Mouse (Mus musculus) forebrain, embryonic 12.5 days (tissue): ENCODE data around the gene Ddost. TPM values are rescaled to one million over a fixed set of nuclear protein-coding genes. Genes with fewer than 3 reads are reported as not detected.
A peak's percentile ranks its signal among the peaks of the same experiment; 100 is the strongest.

Experiments used
- ATAC-seq: fragments of 200-750 bp; cut with Nextera tagmentation; 2 replicates; pipeline ENCODE4 v1.8.0; 2017; ENCODE audit warnings: moderate TSS enrichment; ENCODE audit not compliant: low FRiP score
- H3K27ac ChIP-seq: fragments of 300-500 bp; sonication (generic); 2 replicates; pipeline ENCODE4 v1.5.1; 2016; ENCODE audit warnings: mild to moderate bottlenecking
- H3K27me3 ChIP-seq: fragments of 300-500 bp; sonication (generic); 2 replicates; pipeline ENCODE4 v1.6.1; 2016; ENCODE audit warnings: mild to moderate bottlenecking
- H3K36me3 ChIP-seq: fragments of 300-500 bp; sonication (generic); replicated peaks from 2 replicates; pipeline ENCODE4 v1.6.1; 2016; ENCODE audit warnings: mild to moderate bottlenecking
- H3K4me1 ChIP-seq: fragments of 300-500 bp; sonication (generic); 2 replicates; pipeline ENCODE4 v1.6.1; 2016
- H3K4me2 ChIP-seq: fragments of 300-500 bp; sonication (generic); 2 replicates; pipeline ENCODE4 v1.6.1; 2016; ENCODE audit warnings: mild to moderate bottlenecking, moderate library complexity
- H3K4me3 ChIP-seq: fragments of 300-500 bp; sonication (generic); replicated peaks from 2 replicates; pipeline ENCODE4 v1.5.1; 2016; ENCODE audit warnings: mild to moderate bottlenecking
- H3K9ac ChIP-seq: fragments of 300-500 bp; sonication (generic); 2 replicates; pipeline ENCODE4 v1.6.1; 2016; ENCODE audit warnings: mild to moderate bottlenecking
- H3K9me3 ChIP-seq: fragments of 300-500 bp; sonication (generic); 2 replicates; pipeline ENCODE4 v1.6.1; 2016
- WGBS: fragments of 180-500 bp; shearing (Covaris S2); methylation state at CpG from one replicate; pipeline ENCODE4 v1.1.7; 2016; 5-methylcytosine and 5-hydroxymethylcytosine counted together
- polyA plus RNA-seq: library from polyadenylated mRNA; unstranded; fragments of >200 nt; fragmentation: Nextera tagmentation; extraction: Ambion mirVana; gene quantifications from 2 replicates; pipeline ENCODE4 v1.2.1, GENCODE M21; 2016

Ddost gene
- polyA plus RNA-seq, 1 experiment from 2014 or later, result 209 TPM

GRCm38 (mm10) chr4:138292028-138292427 lies 12.5 kb upstream of the Ddost start:
- H3K27me3 ChIP-seq, result peaks cover 11% of the 10 kb centered on the region; the same call in 1 of the 2 replicates
- H3K9me3 ChIP-seq, result no peaks in the 10 kb centered on the region
- no peak overlapping the region for H3K4me3 ChIP-seq
- no peak overlapping the region for H3K27ac ChIP-seq
- H3K4me1 ChIP-seq, result no peaks in the 10 kb centered on the region; the same call in 1 of the 2 replicates
- no peaks in the 10 kb centered on the region for H3K36me3 ChIP-seq
- 89% methylated on average over 13 of the region's 13 CpGs for WGBS
- no peak overlapping the region for H3K4me2 ChIP-seq
- no peak overlapping the region for H3K9ac ChIP-seq
- no peak for ATAC-seq

- 73% methylated on average over 18 of the region's 18 CpGs for WGBS
- Histone ChIP-seq H3K27me3 (0 out of 2 replicates have a peak, but pooled peaks cover 3% of the 10 kb centered on the region), H3K4me3 (no peak overlapping the region), H3K4me2 (no peak overlapping the region), H3K4me1 (no peaks in the 10 kb centered on the region; the same call in 1 of the 2 replicates), H3K9me3 (no peaks in the 10 kb centered on the region), H3K9ac (no peak overlapping the region), H3K36me3 (no peaks in the 10 kb centered on the region), H3K27ac (peak overlapping the region; percentile 71)
- no peak for ATAC-seq
Observed at GRCm38 (mm10) chr4:138293261-138293948, 11.1 kb upstream of the Ddost start.

- Histone ChIP-seq H3K27me3 (peaks cover 3% of the 10 kb centered on the region; the same call in 1 of the 2 replicates), H3K27ac (peak overlapping the region; percentile 71; the same call in 1 of the 2 replicates), H3K36me3 (no peaks in the 10 kb centered on the region), H3K4me2 (no peak overlapping the region), H3K4me3 (no peak overlapping the region), H3K9me3 (no peaks in the 10 kb centered on the region), H3K9ac (no peak overlapping the region), H3K4me1 (no peaks in the 10 kb centered on the region; the same call in 1 of the 2 replicates)
- 82% methylated on average over 9 of the region's 14 CpGs for WGBS
- ATAC-seq, result no peak
Observed at GRCm38 (mm10) chr4:138293949-138294550, 10.5 kb upstream of the Ddost start.

GRCm38 (mm10) chr4:138301271-138301780 lies 3.2 kb upstream of the Ddost start:
- Histone ChIP-seq H3K9me3 (0 out of 2 replicates have a peak, but pooled peaks cover 5% of the 10 kb centered on the region), H3K4me3 (no peak overlapping the region), H3K4me1 (peaks cover 20% of the 10 kb centered on the region), H3K36me3 (no peaks in the 10 kb centered on the region), H3K9ac (no peak overlapping the region), H3K4me2 (no peak overlapping the region), H3K27ac (no peak overlapping the region), H3K27me3 (no peaks in the 10 kb centered on the region; the same call in 1 of the 2 replicates)
- no peak for ATAC-seq
- WGBS, result 88% methylated on average over 10 of the region's 10 CpGs

- ATAC-seq, result no peak
- Histone ChIP-seq H3K4me2 (no peak overlapping the region), H3K27ac (no peak overlapping the region), H3K9me3 (0 out of 2 replicates have a peak, but pooled peaks cover 5% of the 10 kb centered on the region), H3K4me1 (peaks cover 30% of the 10 kb centered on the region), H3K4me3 (no peak overlapping the region), H3K27me3 (no peaks in the 10 kb centered on the region; the same call in 1 of the 2 replicates), H3K36me3 (peaks cover 15% of the 10 kb centered on the region), H3K9ac (no peak overlapping the region)
- 88% methylated on average over 3 of the region's 3 CpGs for WGBS
Observed at GRCm38 (mm10) chr4:138303011-138303410, 1.5 kb upstream of the Ddost start.

- Histone ChIP-seq H3K27me3 (no peaks in the 10 kb centered on the region; the same call in 1 of the 2 replicates), H3K4me3 (peak overlapping the region; percentile 96), H3K27ac (peak overlapping the region; percentile 63), H3K36me3 (peaks cover 23% of the 10 kb centered on the region), H3K9me3 (0 out of 2 replicates have a peak, but pooled peaks cover 5% of the 10 kb centered on the region), H3K4me2 (peak overlapping the region; percentile 93), H3K9ac (peak overlapping the region; percentile 66), H3K4me1 (peaks cover 30% of the 10 kb centered on the region)
- ATAC-seq, result no peak
- WGBS, result 15% methylated on average over 18 of the region's 18 CpGs
Observed at GRCm38 (mm10) chr4:138303742-138304141, 788 bp upstream of the Ddost start.

GRCm38 (mm10) chr4:138307025-138307424 lies 2.5 kb downstream of the Ddost start:
- H3K4me3 ChIP-seq, result no peak overlapping the region
- no peak for ATAC-seq
- H3K27me3 ChIP-seq, result no peaks in the 10 kb centered on the region
- no peak overlapping the region for H3K27ac ChIP-seq
- no peak overlapping the region for H3K9ac ChIP-seq
- peaks cover 30% of the 10 kb centered on the region for H3K4me1 ChIP-seq
- 85% methylated on average over 3 of the region's 3 CpGs for WGBS
- peaks cover 55% of the 10 kb centered on the region for H3K36me3 ChIP-seq
- no peaks in the 10 kb centered on the region for H3K9me3 ChIP-seq
- H3K4me2 ChIP-seq, result no peak overlapping the region

GRCm38 (mm10) chr4:138307739-138308138 lies 3.2 kb downstream of the Ddost start:
- WGBS, result 91% methylated on average over 12 of the region's 12 CpGs
- no peak overlapping the region for H3K27ac ChIP-seq
- no peak for ATAC-seq
- H3K36me3 ChIP-seq, result peaks cover 62% of the 10 kb centered on the region
- no peaks in the 10 kb centered on the region for H3K27me3 ChIP-seq
- H3K9me3 ChIP-seq, result no peaks in the 10 kb centered on the region
- no peak overlapping the region for H3K4me2 ChIP-seq
- no peak overlapping the region for H3K4me3 ChIP-seq
- peaks cover 30% of the 10 kb centered on the region for H3K4me1 ChIP-seq
- no peak overlapping the region for H3K9ac ChIP-seq

GRCm38 (mm10) chr4:138310311-138310910 lies 5.9 kb downstream of the Ddost start:
- WGBS, result 96% methylated on average over 19 of the region's 19 CpGs

GRCm38 (mm10) chr4:138311595-138311994 lies 7.1 kb downstream of the Ddost start:
- no peaks in the 10 kb centered on the region for H3K27me3 ChIP-seq
- peaks cover 94% of the 10 kb centered on the region for H3K36me3 ChIP-seq
- H3K4me1 ChIP-seq, result peaks cover 7% of the 10 kb centered on the region
- no peak overlapping the region for H3K4me3 ChIP-seq
- H3K27ac ChIP-seq, result no peak overlapping the region
- WGBS, result 66% methylated on average over 8 of the region's 8 CpGs
- no peak overlapping the region for H3K4me2 ChIP-seq
- no peak overlapping the region for H3K9ac ChIP-seq
- no peaks in the 10 kb centered on the region for H3K9me3 ChIP-seq
- 0 out of 2 replicates have a peak, but pooled peaks have one; percentile 30 for ATAC-seq

More at GRCm38 (mm10) chr4:138310311-138310910, 5.9 kb downstream of the Ddost start:
- Histone ChIP-seq H3K4me1 (peaks cover 18% of the 10 kb centered on the region), H3K4me2 (no peak overlapping the region), H3K27me3 (no peaks in the 10 kb centered on the region), H3K36me3 (peaks cover 88% of the 10 kb centered on the region), H3K27ac (no peak overlapping the region), H3K9ac (no peak overlapping the region), H3K4me3 (no peak overlapping the region), H3K9me3 (no peaks in the 10 kb centered on the region)
- ATAC-seq, result no peak

- no peaks in the 10 kb centered on the region for H3K9me3 ChIP-seq
- WGBS, result 91% methylated on average over 3 of the region's 3 CpGs
- no peak overlapping the region for H3K4me2 ChIP-seq
- H3K27ac ChIP-seq, result no peak overlapping the region
- peaks cover 95% of the 10 kb centered on the region for H3K36me3 ChIP-seq
- H3K9ac ChIP-seq, result no peak overlapping the region
- no peaks in the 10 kb centered on the region for H3K27me3 ChIP-seq
- ATAC-seq, result no peak
- H3K4me1 ChIP-seq, result peaks cover 4% of the 10 kb centered on the region
- no peak overlapping the region for H3K4me3 ChIP-seq
Observed at GRCm38 (mm10) chr4:138312105-138312504, 7.6 kb downstream of the Ddost start.

GRCm38 (mm10) chr4:138313021-138313420 lies 8.5 kb downstream of the Ddost start:
- Histone ChIP-seq H3K27me3 (no peaks in the 10 kb centered on the region), H3K27ac (no peak overlapping the region), H3K9me3 (no peaks in the 10 kb centered on the region), H3K4me1 (0 out of 2 replicates have a peak, but pooled peaks cover 3% of the 10 kb centered on the region), H3K4me2 (no peak overlapping the region), H3K4me3 (no peak overlapping the region), H3K9ac (no peak overlapping the region), H3K36me3 (peaks cover 93% of the 10 kb centered on the region)
- ATAC-seq, result no peak
- WGBS, result 93% methylated on average over 11 of the region's 11 CpGs
